ENCODE assay signal across 23 mouse cellular contexts in the genomic region with DNA sequence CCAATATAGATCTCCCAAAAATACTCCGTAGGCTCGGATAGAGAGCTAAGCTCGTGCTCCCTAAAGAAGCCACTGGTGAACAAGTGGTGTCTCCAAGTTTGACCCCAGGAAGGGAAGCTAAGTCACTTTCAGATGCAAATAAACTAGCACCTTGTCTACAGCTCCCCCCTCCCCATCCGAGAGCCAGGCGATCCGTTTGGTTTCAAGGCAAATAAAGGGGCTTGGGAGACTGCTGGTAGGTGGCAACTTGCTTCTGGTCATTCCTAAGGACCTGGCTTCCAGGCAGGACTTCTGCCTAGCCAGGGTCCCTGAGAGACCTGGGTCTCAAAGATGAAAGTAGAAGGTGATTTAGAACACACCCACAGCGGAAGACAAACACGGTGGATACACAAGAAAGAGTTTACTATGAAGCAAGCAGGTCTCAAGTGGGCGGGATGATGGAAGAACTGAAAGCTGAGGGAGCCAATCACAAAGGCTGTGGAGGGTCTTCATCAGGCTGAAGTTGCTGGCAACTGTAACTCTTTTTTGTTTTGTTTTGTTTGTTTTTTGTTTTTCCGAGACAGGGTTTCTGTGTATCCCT. TPM values are rescaled to one million over a fixed set of nuclear protein-coding genes. Genes with fewer than 3 reads are reported as not detected.
DNase-seq lines count a peak whose midpoint lies in the region; ATAC-seq and TF ChIP-seq lines count a peak whose summit lies in the region.
"Had no signal": no experiment of that assay in that cellular context is flagged by ENCODE, and none has a peak within 500 bp of the region (broad histone marks: within the 10 kb centered on the region; RNA-seq: fewer than 3 reads in every experiment).

No protein-coding gene starts in this region.

- no peaks in the 10 kb centered on the region for H3K36me3 ChIP-seq in heart, embryonic 13.5 days
- no peaks in the 10 kb centered on the region for H3K36me3 ChIP-seq in intestine, embryonic 16.5 days (ENCODE audit: control insufficient read depth, insufficient read depth, low read length)
- no peaks in the 10 kb centered on the region for H3K36me3 ChIP-seq in liver, postnatal 0 days (replicated peaks; ENCODE audit: insufficient read depth, low read length)
- H3K36me3 ChIP-seq in kidney, embryonic 16.5 days (ENCODE audit: insufficient read depth, low read length) = no peaks in the 10 kb centered on the region
- H3K36me3 ChIP-seq: hindbrain, embryonic 12.5 days; neural tube, embryonic 12.5 days had no signal

- H3K4me1 ChIP-seq in heart, embryonic 13.5 days = peaks cover 28% of the 10 kb centered on the region
- H3K4me1 ChIP-seq in intestine, embryonic 16.5 days (ENCODE audit: control insufficient read depth, insufficient read depth, low read length) = peaks cover 22% of the 10 kb centered on the region
- 0 out of 2 replicates have a peak, but pooled peaks cover 7% of the 10 kb centered on the region for H3K4me1 ChIP-seq in liver, postnatal 0 days (ENCODE audit: insufficient read depth)
- peaks cover 31% of the 10 kb centered on the region for H3K4me1 ChIP-seq in kidney, embryonic 16.5 days (ENCODE audit: insufficient read depth, low read length)

- H3K4me2 ChIP-seq in heart, embryonic 13.5 days = 0 out of 2 replicates have a peak overlapping the region, but pooled peaks have one; percentile 13
- peak overlapping the region; percentile 44 for H3K4me2 ChIP-seq in intestine, embryonic 16.5 days (ENCODE audit: low read depth, low read length)
- peak overlapping the region; percentile 58 for H3K4me2 ChIP-seq in liver, postnatal 0 days (ENCODE audit: low read depth, low read length)
- no peak overlapping the region for H3K4me2 ChIP-seq in kidney, embryonic 16.5 days (replicated peaks; ENCODE audit: low read depth, low read length)
- H3K4me2 ChIP-seq: hindbrain, embryonic 12.5 days; neural tube, embryonic 12.5 days had no signal

- 39% methylated on average over 10 of the region's 10 CpGs for WGBS in heart, embryonic 13.5 days
- WGBS in intestine, embryonic 16.5 days = 39% methylated on average over 10 of the region's 10 CpGs
- WGBS in liver, postnatal 0 days (ENCODE audit: insufficient replicate concordance) = 53% methylated on average over 10 of the region's 10 CpGs
- WGBS in kidney, embryonic 16.5 days = 55% methylated on average over 10 of the region's 10 CpGs

- intact Hi-C loops in heart, postnatal 10 days (cut with DNase I) = no loop called here

- no peak for DNase-seq in heart, postnatal 10 days
- DNase-seq in ES-CJ7 (ENCODE audit: low read depth, low spot score) = peak; percentile 84
- DNase-seq in liver, postnatal 0 days = no peak
- DNase-seq in gastrocnemius, postnatal 25 days = no peak
- DNase-seq: adrenal gland, postnatal 36 days; B cell, adult 2 months; cerebellum, adult 9-11 months; forebrain, postnatal 0 days; kidney, adult 2 months; spleen, adult 18-20 months had no signal

- H3K9ac ChIP-seq in heart, embryonic 13.5 days = no peak overlapping the region
- peak overlapping the region; percentile 46; the same call in 1 of the 2 replicates for H3K9ac ChIP-seq in intestine, embryonic 16.5 days (ENCODE audit: low read depth, low read length)
- 0 out of 2 replicates have a peak overlapping the region, but pooled peaks have one; percentile 13 for H3K9ac ChIP-seq in liver, postnatal 0 days (replicated peaks)
- no peak overlapping the region for H3K9ac ChIP-seq in kidney, embryonic 16.5 days (replicated peaks; ENCODE audit: low read length)
- H3K9ac ChIP-seq: forebrain, postnatal 0 days; hindbrain, embryonic 12.5 days; neural tube, embryonic 12.5 days had no signal

- H3K27me3 ChIP-seq in heart, embryonic 13.5 days (replicated peaks) = peaks cover 67% of the 10 kb centered on the region
- H3K27me3 ChIP-seq in intestine, embryonic 16.5 days (replicated peaks; ENCODE audit: control insufficient read depth, insufficient read depth, low read length) = peaks cover 9% of the 10 kb centered on the region; the same call in 1 of the 2 replicates
- peaks cover 19% of the 10 kb centered on the region for H3K27me3 ChIP-seq in liver, postnatal 0 days (ENCODE audit: insufficient read depth, low read length)
- H3K27me3 ChIP-seq in kidney, embryonic 16.5 days (ENCODE audit: insufficient read depth, low read length) = peaks cover 13% of the 10 kb centered on the region; the same call in 1 of the 2 replicates
- H3K27me3 ChIP-seq: hindbrain, embryonic 12.5 days had no signal

- no peaks in the 10 kb centered on the region for H3K9me3 ChIP-seq in heart, embryonic 13.5 days
- no peaks in the 10 kb centered on the region for H3K9me3 ChIP-seq in intestine, embryonic 16.5 days (ENCODE audit: control insufficient read depth, low read length)
- H3K9me3 ChIP-seq in liver, postnatal 0 days (ENCODE audit: low read length) = no peaks in the 10 kb centered on the region
- H3K9me3 ChIP-seq in kidney, embryonic 16.5 days (ENCODE audit: low read length) = no peaks in the 10 kb centered on the region
- H3K9me3 ChIP-seq: hindbrain, embryonic 12.5 days; megakaryocyte, embryonic 14.5 days; neural tube, embryonic 12.5 days had no signal

- no peak for TF ChIP-seq EP300 in liver, postnatal 0 days (IDR thresholded peaks at IDR 0.05; ENCODE audit: low read depth)

- no peak for TF ChIP-seq CTCF in liver, postnatal 0 days (IDR thresholded peaks at IDR 0.05; ENCODE audit: low read depth)

- no peak for ATAC-seq in heart, embryonic 13.5 days (ENCODE audit: extremely low read depth, insufficient number of reproducible peaks, low FRiP score, low TSS enrichment)
- ATAC-seq in intestine, embryonic 16.5 days = no peak
- ATAC-seq in liver, postnatal 0 days = peak; percentile 27; the same call in 1 of the 2 replicates
- ATAC-seq in kidney, embryonic 16.5 days (ENCODE audit: low FRiP score, low TSS enrichment) = no peak
- no peak for ATAC-seq in activated CD4-positive, CD25-positive, alpha-beta regulatory T cell, adult 4 months
- ATAC-seq: forebrain, postnatal 0 days had no signal

- H3K4me3 ChIP-seq in heart, embryonic 13.5 days = no peak overlapping the region
- peak overlapping the region; percentile 13; the same call in 1 of the 2 replicates for H3K4me3 ChIP-seq in intestine, embryonic 16.5 days (ENCODE audit: low read length)
- 0 out of 2 replicates have a peak overlapping the region, but pooled peaks have one; percentile 29 for H3K4me3 ChIP-seq in liver, postnatal 0 days (ENCODE audit: low read depth, low read length)
- H3K4me3 ChIP-seq in kidney, embryonic 16.5 days (ENCODE audit: low read length) = no peak overlapping the region
- H3K4me3 ChIP-seq: erythroblast, embryonic 14.5 days; hindbrain, embryonic 12.5 days; megakaryocyte, embryonic 14.5 days; neural tube, embryonic 12.5 days had no signal

- H3K27ac ChIP-seq in heart, embryonic 13.5 days (replicated peaks) = no peak overlapping the region
- H3K27ac ChIP-seq in intestine, embryonic 16.5 days (ENCODE audit: low read length) = peak overlapping the region; percentile 79; the same call in 1 of the 2 replicates
- H3K27ac ChIP-seq in liver, postnatal 0 days (ENCODE audit: low read depth) = peak overlapping the region; percentile 34; the same call in 1 of the 2 replicates
- H3K27ac ChIP-seq in kidney, embryonic 16.5 days (ENCODE audit: low read length) = no peak overlapping the region
- H3K27ac ChIP-seq: hindbrain, embryonic 12.5 days; neural tube, embryonic 12.5 days had no signal

RNA-seq across cellular contexts. Expression of gene Trim71, which starts 7.8 kb away (rescaled TPM):
- 0.17 and 0.20 TPM in 2 replicates for polyA plus RNA-seq in heart, embryonic 13.5 days (2015; fragmentation: Nextera tagmentation; extraction: Ambion mirVana)
- not detected for total RNA-seq in heart, postnatal 10 days (2021)
- 3.8 and 4.0 TPM in 2 replicates for polyA plus RNA-seq in intestine, embryonic 16.5 days (2015; fragmentation: Nextera tagmentation; extraction: Ambion mirVana)
- 0.05 and 0.06 TPM in 2 replicates for polyA plus RNA-seq in liver, postnatal 0 days (2015; fragmentation: Nextera tagmentation; extraction: Ambion mirVana)
- 0.69 and 0.89 TPM in 2 replicates for polyA plus RNA-seq in kidney, embryonic 16.5 days (2015; fragmentation: Nextera tagmentation; extraction: Ambion mirVana)
- polyA plus RNA-seq in activated CD4-positive, CD25-positive, alpha-beta regulatory T cell, adult 4 months (2017; shearing (Covaris generic)) = under 1 TPM in 1 of 2 experiments, not detected in 1; 0.07 TPM
- not detected for total RNA-seq in gastrocnemius, postnatal 25 days (2021)
- total RNA-seq: gastrocnemius, adult 8-10 months; heart, adult 8-10 months had no signal
- polyA plus RNA-seq: erythroblast, embryonic 14.5 days had no signal

RNA-seq across cellular contexts. Expression of gene C130032M10Rik, which starts 40.9 kb away (rescaled TPM):
- polyA plus RNA-seq in heart, embryonic 13.5 days (2015; fragmentation: Nextera tagmentation; extraction: Ambion mirVana) = 0.89 and 1.0 TPM in 2 replicates
- not detected for total RNA-seq in heart, postnatal 10 days (2021)
- 0.32 TPM in 1 of 2 replicates, not detected in the other for polyA plus RNA-seq in intestine, embryonic 16.5 days (2015; fragmentation: Nextera tagmentation; extraction: Ambion mirVana)
- polyA plus RNA-seq in liver, postnatal 0 days (2015; fragmentation: Nextera tagmentation; extraction: Ambion mirVana) = not detected in 2 replicates
- polyA plus RNA-seq in kidney, embryonic 16.5 days (2015; fragmentation: Nextera tagmentation; extraction: Ambion mirVana) = 0.22 and 0.36 TPM in 2 replicates
- polyA plus RNA-seq in activated CD4-positive, CD25-positive, alpha-beta regulatory T cell, adult 4 months (2017; shearing (Covaris generic)) = not detected
- total RNA-seq in gastrocnemius, postnatal 25 days (2021) = not detected
- total RNA-seq: adrenal gland, postnatal 36 days; forebrain, postnatal 0 days; gastrocnemius, adult 8-10 months; heart, adult 8-10 months; layer of hippocampus, postnatal 25 days; left cerebral cortex, postnatal 25 days had no signal
- polyA plus RNA-seq: erythroblast, embryonic 14.5 days; forebrain, postnatal 0 days; kidney, adult 2 months; testis, adult 2 months had no signal

RNA-seq across cellular contexts. Expression of gene Ccr4, which starts 51.6 kb away (rescaled TPM):
- not detected in 2 replicates for polyA plus RNA-seq in heart, embryonic 13.5 days (2015; fragmentation: Nextera tagmentation; extraction: Ambion mirVana)
- total RNA-seq in heart, postnatal 10 days (2021) = under 1 TPM in 1 of 2 experiments, not detected in 1; 0.10 TPM
- 1.9 and 2.5 TPM in 2 replicates for polyA plus RNA-seq in intestine, embryonic 16.5 days (2015; fragmentation: Nextera tagmentation; extraction: Ambion mirVana)
- not detected in 2 replicates for polyA plus RNA-seq in liver, postnatal 0 days (2015; fragmentation: Nextera tagmentation; extraction: Ambion mirVana)
- 0.49 and 1.4 TPM in 2 replicates for polyA plus RNA-seq in kidney, embryonic 16.5 days (2015; fragmentation: Nextera tagmentation; extraction: Ambion mirVana)
- 10 to 100 TPM; 33.0 to 42.8 TPM for polyA plus RNA-seq in activated CD4-positive, CD25-positive, alpha-beta regulatory T cell, adult 4 months (2017; shearing (Covaris generic))
- total RNA-seq in gastrocnemius, postnatal 25 days (2021) = not detected
- total RNA-seq: adrenal gland, postnatal 36 days; forebrain, postnatal 0 days; gastrocnemius, adult 8-10 months; heart, adult 8-10 months; layer of hippocampus, postnatal 25 days; left cerebral cortex, postnatal 25 days had no signal
- polyA plus RNA-seq: erythroblast, embryonic 14.5 days; forebrain, postnatal 0 days; hindbrain, embryonic 12.5 days; neural tube, embryonic 12.5 days had no signal

Comparison
In these comparisons a context has a peak if more than half of its experiments do, and no peak if none do; other contexts are left out.
1. H3K27ac ChIP-seq: peak in intestine, embryonic 16.5 days (single experiment) and liver, postnatal 0 days (single experiment); none in heart, embryonic 13.5 days (single experiment) and kidney, embryonic 16.5 days (single experiment).
2. H3K4me3 ChIP-seq: peak in intestine, embryonic 16.5 days (single experiment) and liver, postnatal 0 days (single experiment); none in heart, embryonic 13.5 days (single experiment) and kidney, embryonic 16.5 days (single experiment).
3. H3K9ac ChIP-seq: peak in intestine, embryonic 16.5 days (single experiment) and liver, postnatal 0 days (single experiment); none in heart, embryonic 13.5 days (single experiment) and kidney, embryonic 16.5 days (single experiment).